Mouse (Mus musculus): ENCODE measurements at regions not wholly inside any gene's neighbourhood (a gene's known extent, or its start where the extent isn't known, plus 50 kb on each side); places are given as distances from the start of the nearest gene placed in this dataset.
"Not testable (repeated sequence)": the region's sequence is repeated elsewhere in the genome, so short reads cannot be mapped to it uniquely, and the experiment has no call there.

GRCm38 (mm10) chr12:20196386-20196785 is 242.1 kb downstream of the Gm21863 start:
- not testable (repeated sequence) for ATAC-seq (replicated peaks; ENCODE audit: poor library complexity, severe bottlenecking)

GRCm38 (mm10) chr12:20196905-20197304 is 242.6 kb downstream of the Gm21863 start:
- ATAC-seq (replicated peaks; ENCODE audit: poor library complexity, severe bottlenecking), result not testable (repeated sequence)

GRCm38 (mm10) chr12:20223921-20224320 is 269.6 kb downstream of the Gm21863 start:
- ATAC-seq (replicated peaks; ENCODE audit: poor library complexity, severe bottlenecking), result not testable (repeated sequence)

- not testable (repeated sequence) for ATAC-seq (replicated peaks; ENCODE audit: poor library complexity, severe bottlenecking)
These were observed 272.5 kb downstream of the Gm21863 start for GRCm38 (mm10) chr12:20226831-20227230.

- ATAC-seq (replicated peaks; ENCODE audit: poor library complexity, severe bottlenecking), result not testable (repeated sequence)
These were observed 273.3 kb downstream of the Gm21863 start for GRCm38 (mm10) chr12:20227427-20228160.

GRCm38 (mm10) chr12:20228321-20228999 is 274.2 kb downstream of the Gm21863 start:
- not testable (repeated sequence) for ATAC-seq (replicated peaks; ENCODE audit: poor library complexity, severe bottlenecking)

GRCm38 (mm10) chr12:20229441-20229840 is 275.1 kb downstream of the Gm21863 start:
- ATAC-seq (replicated peaks; ENCODE audit: poor library complexity, severe bottlenecking), result not testable (repeated sequence)

- ATAC-seq (replicated peaks; ENCODE audit: poor library complexity, severe bottlenecking), result no peak
These were observed 276.0 kb downstream of the Gm21863 start for GRCm38 (mm10) chr12:20230141-20230892.

- no peak for ATAC-seq (replicated peaks; ENCODE audit: poor library complexity, severe bottlenecking)
These were observed 276.6 kb downstream of the Gm21863 start for GRCm38 (mm10) chr12:20230893-20231235.

GRCm38 (mm10) chr12:20231528-20231927 is 277.2 kb downstream of the Gm21863 start:
- peak; percentile 9; the same call in 1 of the 2 replicates for ATAC-seq (replicated peaks; ENCODE audit: poor library complexity, severe bottlenecking)

GRCm38 (mm10) chr12:20231986-20232541 is 277.8 kb downstream of the Gm21863 start:
- ATAC-seq (replicated peaks; ENCODE audit: poor library complexity, severe bottlenecking), result no peak

- ATAC-seq (replicated peaks; ENCODE audit: poor library complexity, severe bottlenecking), result peak; percentile 39
These were observed 278.6 kb downstream of the Gm21863 start for GRCm38 (mm10) chr12:20232746-20233453.

- ATAC-seq (replicated peaks; ENCODE audit: poor library complexity, severe bottlenecking), result peak; percentile 26; the same call in 1 of the 2 replicates
These were observed 279.1 kb downstream of the Gm21863 start for GRCm38 (mm10) chr12:20233454-20233831.

- ATAC-seq (replicated peaks; ENCODE audit: poor library complexity, severe bottlenecking), result peak; percentile 49
These were observed 279.6 kb downstream of the Gm21863 start for GRCm38 (mm10) chr12:20233871-20234307.

All from granulocyte monocyte progenitor cell, adult 5-6 weeks (primary cell).